Mouse (Mus musculus) bone marrow, adult 2 months (tissue): ENCODE data around the gene Stard3.

Experiments used
- CTCF ChIP-seq: fragments of 200-500 bp; IDR thresholded peaks from 2 replicates; pipeline ENCODE4 v1.5.1; 2011; ENCODE audit warnings: low read length, control low read depth; ENCODE audit not compliant: control insufficient read depth, insufficient read depth
- POLR2A ChIP-seq: fragments of 200-500 bp; IDR thresholded peaks from 2 replicates; pipeline ENCODE4 v1.6.1; 2011; ENCODE audit warnings: low read depth, mild to moderate bottlenecking, control low read depth, low read length, borderline replicate concordance; ENCODE audit not compliant: control insufficient read depth

- TF ChIP-seq POLR2A (no peak), CTCF (no peak)
Measured at GRCm38 (mm10) chr11:98384216-98384615, 26.0 kb downstream of the Stard3 start.
